Mouse (Mus musculus) adrenal gland, adult (tissue): ENCODE results near the gene Gm10964.
A peak's percentile ranks its signal among the peaks of the same experiment; 100 is the strongest.

Source experiments
- DNase-seq, 2 experiments: peaks; one replicate each; pipeline ENCODE4 v3.0.0; 2022 to 2023; ENCODE audit warnings: low spot score in 1 of 2; ENCODE audit not compliant: inconsistent age in 2 of 2

The Gm10964 gene

GRCm38 (mm10) chr3:103739329-103739728 is at the start of gene Gm10964:
Gene Gm10964, plus strand, starts transcription at chr3:103739366.
- no peak for DNase-seq

- DNase-seq: no peak
These were observed 48.7 kb upstream of the Gm10964 start for GRCm38 (mm10) chr3:103690506-103690905.

DNA sequence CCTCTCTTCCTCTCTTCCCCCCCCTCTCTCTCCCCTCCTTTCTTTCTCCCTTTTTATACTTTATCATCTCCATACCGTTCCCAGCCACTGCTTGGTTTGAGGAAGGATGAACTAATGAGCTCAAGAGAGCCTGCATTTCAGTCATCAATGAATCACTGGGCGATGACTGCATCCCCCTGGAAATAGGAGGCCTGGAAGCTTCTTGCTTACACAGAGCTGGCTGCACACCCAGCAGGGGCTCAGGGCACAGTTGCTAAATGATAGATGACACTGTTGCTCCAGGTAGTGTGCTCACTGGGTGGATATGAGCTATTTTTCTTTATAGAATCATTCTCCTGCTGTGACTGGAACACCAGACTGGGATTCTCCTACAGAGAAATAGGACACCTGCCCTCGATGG is 43.6 kb upstream of the Gm10964 start:
- no peak for DNase-seq

GRCm38 (mm10) chr3:103696388-103696925 is 42.7 kb upstream of the Gm10964 start:
- DNase-seq: no peak

GRCm38 (mm10) chr3:103704661-103705060 is 34.5 kb upstream of the Gm10964 start:
- DNase-seq: no peak

GRCm38 (mm10) chr3:103705426-103705825 is 33.7 kb upstream of the Gm10964 start:
- DNase-seq: no peak

GRCm38 (mm10) chr3:103709470-103710040 is 29.6 kb upstream of the Gm10964 start:
- DNase-seq: no peak

DNA sequence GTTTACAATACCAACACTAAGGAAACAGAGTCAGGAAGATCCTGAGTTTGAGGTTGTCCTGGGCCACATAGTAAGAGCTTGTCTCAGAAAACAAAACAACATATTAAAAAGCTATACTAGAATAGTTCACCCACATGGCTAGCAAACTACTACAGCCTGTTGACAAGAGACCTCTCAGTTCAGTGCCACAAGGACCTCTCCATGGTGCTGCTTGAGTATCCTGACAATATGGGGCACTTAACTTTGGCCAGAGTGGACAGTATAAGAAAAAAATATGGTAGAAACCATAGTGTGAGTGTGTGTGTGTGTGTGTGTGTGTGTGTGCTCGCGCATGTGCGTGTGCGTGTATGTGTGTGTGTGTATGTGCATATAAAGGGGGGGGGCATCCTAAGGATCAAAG is 27.0 kb upstream of the Gm10964 start:
- DNase-seq: no peak

- DNase-seq: no peak
These were observed 24.8 kb upstream of the Gm10964 start for GRCm38 (mm10) chr3:103714236-103714875.

DNA sequence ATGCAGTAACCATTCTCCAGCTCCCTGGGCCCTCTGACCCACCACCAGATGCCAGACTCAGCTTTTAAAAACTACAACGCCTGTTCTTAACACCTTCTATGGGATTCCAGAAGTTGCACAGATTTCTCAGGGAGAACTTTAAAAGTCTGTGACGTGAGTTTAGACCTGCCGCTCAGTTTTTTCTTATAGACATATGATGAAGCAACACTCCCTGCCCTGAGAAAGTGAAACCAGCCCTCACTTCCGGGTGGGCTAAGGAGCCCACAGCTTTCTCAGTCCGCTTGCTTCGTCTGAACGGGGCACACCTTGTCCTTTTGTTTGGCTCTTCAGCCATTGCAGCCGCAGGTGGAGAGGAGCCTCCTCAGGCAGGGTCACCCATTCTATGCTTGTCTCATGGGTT is 24.2 kb upstream of the Gm10964 start:
- no peak for DNase-seq

GRCm38 (mm10) chr3:103715762-103716693 is 23.1 kb upstream of the Gm10964 start:
- DNase-seq: peak; percentile 65 to 68

DNA sequence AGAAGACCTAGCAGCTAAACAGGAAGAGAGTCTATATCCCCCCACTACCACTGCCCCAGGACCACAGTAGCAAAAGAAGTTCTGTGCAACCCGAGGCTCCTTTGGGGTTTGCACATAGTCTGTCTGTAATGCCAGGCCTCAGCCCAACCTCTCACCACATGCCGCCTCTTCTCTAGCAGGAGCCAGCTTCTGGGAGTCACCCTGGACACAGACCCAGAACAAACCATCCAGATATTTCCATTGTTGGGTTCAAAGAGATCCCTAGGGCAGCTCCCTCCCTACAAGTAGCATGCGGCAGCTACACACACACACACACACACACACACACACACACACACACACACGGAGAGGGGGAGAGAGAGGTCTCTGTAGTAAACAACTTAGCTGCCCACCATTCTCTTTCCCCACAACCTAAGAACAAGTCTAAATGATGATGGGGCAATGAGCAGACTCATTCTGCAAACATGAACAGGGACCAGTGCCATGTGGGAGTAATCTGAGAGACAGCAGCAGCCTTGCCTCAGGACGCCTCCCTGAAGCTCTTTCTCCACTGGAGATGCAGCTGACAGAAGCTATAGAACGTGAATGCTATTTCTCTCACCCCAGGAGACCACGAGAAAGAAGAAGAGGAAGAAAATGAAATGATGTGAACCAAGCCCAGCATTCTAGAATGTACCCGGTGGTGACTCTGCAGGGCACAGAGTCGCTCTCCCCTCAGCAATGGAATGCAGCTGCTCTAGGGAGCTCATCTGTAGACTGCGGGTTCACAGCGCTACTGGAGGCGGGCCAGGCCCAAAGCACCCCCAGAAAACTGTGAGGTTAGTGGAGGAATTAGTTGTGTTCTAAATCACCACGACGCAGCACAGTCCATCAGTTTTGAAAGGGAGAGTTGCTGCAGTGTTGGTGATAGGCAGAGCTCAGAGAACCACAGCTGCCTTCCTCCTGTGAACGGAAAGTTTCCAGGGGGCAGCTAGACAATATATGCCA is 22.1 kb upstream of the Gm10964 start:
- no peak for DNase-seq

GRCm38 (mm10) chr3:103718728-103719127 is 20.4 kb upstream of the Gm10964 start:
- DNase-seq: no peak

GRCm38 (mm10) chr3:103724137-103724536 is 15.0 kb upstream of the Gm10964 start:
- peak in 1 of 2 experiments; percentile 35 for DNase-seq

GRCm38 (mm10) chr3:103726642-103727041 is 12.5 kb upstream of the Gm10964 start:
- DNase-seq: no peak

DNA sequence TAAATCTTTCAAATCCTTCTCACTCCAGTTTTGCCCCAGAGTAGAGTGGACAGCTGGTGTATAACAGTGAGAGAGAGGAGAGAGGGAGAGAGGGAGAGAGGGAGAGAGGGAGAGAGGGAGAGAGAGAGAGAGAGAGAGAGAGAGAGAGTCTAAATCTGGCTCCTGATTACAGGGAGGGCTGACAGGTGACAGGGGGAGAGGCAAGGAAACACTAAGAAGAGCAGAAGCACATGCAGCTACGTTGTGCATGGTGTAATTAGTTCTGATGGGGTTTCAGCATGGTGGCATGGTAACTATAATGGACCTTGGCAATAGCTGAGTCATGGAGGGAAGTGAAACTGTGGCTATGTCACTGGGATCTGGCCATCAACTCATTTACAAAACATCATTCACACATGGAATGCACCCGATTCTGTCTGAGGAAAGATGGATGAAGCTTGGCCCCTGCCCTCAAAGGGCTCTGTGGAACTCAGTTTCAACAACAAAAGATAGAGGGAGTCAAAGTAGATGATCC is 11.3 kb upstream of the Gm10964 start:
- peak in 1 of 2 experiments; percentile 23 for DNase-seq

DNA sequence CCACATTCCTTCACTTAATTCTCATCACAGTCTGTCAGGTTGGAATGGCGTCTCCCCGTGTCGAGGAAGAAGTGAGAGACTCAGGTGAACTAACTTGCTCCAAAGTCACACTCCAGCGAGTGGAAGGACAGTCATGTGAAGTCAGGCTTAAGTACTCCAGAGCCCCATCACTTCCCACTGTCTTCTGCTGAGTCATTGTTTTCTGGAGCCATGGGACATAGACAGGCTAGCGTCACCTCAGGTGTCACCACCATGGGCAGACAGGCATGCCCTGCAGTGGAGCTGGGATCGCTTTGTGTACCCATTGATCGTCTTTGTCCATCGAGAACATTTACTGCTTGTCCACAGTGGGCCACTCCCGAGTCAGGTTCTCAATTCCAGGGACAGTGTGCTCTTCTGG is 9.3 kb upstream of the Gm10964 start:
- no peak for DNase-seq

DNA sequence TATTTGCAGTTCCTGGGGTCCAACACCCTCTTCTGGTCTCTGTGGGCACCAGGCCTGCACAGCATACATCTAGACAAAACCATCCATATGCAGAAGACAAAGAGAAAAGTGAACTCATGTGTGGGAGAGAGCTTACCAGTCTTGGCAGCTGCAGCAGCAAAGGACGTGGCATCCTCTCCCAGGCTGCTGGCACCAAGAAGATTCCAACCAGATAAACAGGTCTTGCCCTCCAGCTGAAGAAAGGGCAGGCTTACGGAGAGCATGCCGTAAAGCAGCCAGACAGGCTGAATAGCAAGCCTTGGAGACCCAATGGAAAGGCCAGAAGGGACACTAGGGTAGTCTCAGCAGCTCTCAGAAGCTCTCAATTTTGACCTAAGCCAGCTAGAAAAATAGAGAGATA is 7.0 kb upstream of the Gm10964 start:
- DNase-seq: no peak

DNA sequence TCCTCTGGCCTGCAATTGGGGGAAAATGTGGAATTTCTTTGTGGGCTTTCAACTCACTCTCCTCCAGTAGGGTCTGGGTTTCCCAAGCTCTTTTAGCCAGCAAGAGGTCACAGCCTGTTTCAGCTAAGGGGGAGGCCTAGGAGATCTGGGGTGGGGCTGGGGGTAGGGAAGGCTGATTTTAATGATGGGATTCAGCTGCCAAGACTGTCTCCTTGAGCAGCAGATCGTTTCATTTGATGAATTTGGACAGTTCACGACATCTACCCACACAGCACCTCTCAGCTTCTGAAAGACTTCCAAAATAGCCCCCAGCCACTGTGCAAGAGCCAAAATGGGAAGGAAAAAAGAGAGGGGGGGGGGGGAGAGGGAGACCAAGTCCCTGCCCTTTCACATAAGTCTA is 6.0 kb upstream of the Gm10964 start:
- DNase-seq: no peak
